Comparison of ENCODE assay signal across 7 mouse cellular contexts in the genomic region with DNA sequence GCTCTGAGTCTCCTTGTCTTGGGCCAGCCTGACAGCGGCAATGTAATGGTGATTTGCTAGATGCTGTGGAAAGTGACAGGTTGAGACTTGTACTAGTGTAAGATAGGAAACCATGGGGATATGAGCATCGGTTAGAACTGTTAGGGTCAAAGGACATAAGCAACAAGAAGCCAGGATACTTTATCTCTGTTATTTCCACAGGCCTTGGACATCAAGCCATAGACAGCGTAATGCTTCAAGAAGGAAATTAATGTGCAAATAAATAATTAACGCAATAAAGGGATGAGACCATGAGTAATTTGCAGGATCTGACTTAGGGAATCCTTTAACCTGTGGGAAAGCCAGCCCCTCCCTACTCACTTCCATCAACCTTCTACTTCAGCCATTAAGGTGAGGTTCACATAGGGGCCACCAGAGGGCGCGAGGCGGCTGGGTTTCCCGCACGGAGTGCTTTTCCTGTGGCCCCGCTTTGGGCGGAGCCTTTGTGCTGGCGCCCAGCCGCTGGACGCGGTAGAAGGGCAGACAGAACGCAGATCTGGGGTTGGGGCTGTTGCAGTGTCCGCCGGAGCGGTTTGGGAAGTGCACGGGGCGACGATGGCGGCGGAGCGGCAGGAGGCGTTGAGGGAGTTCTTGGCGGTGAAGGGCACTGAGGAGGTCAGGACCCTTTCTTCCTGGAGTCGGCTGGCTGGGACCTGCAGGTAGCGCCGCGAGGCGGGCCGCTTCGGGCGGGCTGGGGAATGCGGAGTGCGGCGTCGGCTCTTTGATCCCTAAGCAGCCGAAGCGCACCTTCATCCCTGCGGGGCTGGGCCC.
DNase-seq lines count a peak whose midpoint lies in the region; ATAC-seq lines count a peak whose summit lies in the region.

No protein-coding gene starts in this region.

- H3K4me2 ChIP-seq in intestine, embryonic 16.5 days (ENCODE audit: low read depth, low read length) = peak overlapping the region; percentile 69
- H3K4me2 ChIP-seq in limb, embryonic 13.5 days (replicated peaks) = peak overlapping the region; percentile 71
- peak overlapping the region; percentile 58 for H3K4me2 ChIP-seq in midbrain, embryonic 15.5 days

- H3K27me3 ChIP-seq in intestine, embryonic 16.5 days (replicated peaks; ENCODE audit: control insufficient read depth, insufficient read depth, low read length) = no peaks in the 10 kb centered on the region
- no peaks in the 10 kb centered on the region for H3K27me3 ChIP-seq in limb, embryonic 13.5 days
- H3K27me3 ChIP-seq in midbrain, embryonic 15.5 days (replicated peaks) = no peaks in the 10 kb centered on the region

- H3K27ac ChIP-seq in intestine, embryonic 16.5 days (ENCODE audit: low read length) = no peak overlapping the region
- H3K27ac ChIP-seq in limb, embryonic 13.5 days = no peak overlapping the region
- H3K27ac ChIP-seq in midbrain, embryonic 15.5 days = no peak overlapping the region

- H3K36me3 ChIP-seq in intestine, embryonic 16.5 days (ENCODE audit: control insufficient read depth, insufficient read depth, low read length) = no peaks in the 10 kb centered on the region
- H3K36me3 ChIP-seq in limb, embryonic 13.5 days = peaks cover 19% of the 10 kb centered on the region
- H3K36me3 ChIP-seq in midbrain, embryonic 15.5 days (replicated peaks) = no peaks in the 10 kb centered on the region

- 9% methylated on average over 42 of the region's 42 CpGs for WGBS in intestine, embryonic 16.5 days
- 8% methylated on average over 37 of the region's 42 CpGs for WGBS in limb, embryonic 13.5 days
- WGBS in midbrain, embryonic 15.5 days = 10% methylated on average over 35 of the region's 42 CpGs

- H3K9me3 ChIP-seq in intestine, embryonic 16.5 days (ENCODE audit: control insufficient read depth, low read length) = peaks cover 5% of the 10 kb centered on the region
- peaks cover 15% of the 10 kb centered on the region for H3K9me3 ChIP-seq in limb, embryonic 13.5 days
- H3K9me3 ChIP-seq in midbrain, embryonic 15.5 days = 0 out of 2 replicates have a peak, but pooled peaks cover 4% of the 10 kb centered on the region

- peak overlapping the region; percentile 79 for H3K9ac ChIP-seq in intestine, embryonic 16.5 days (ENCODE audit: low read depth, low read length)
- H3K9ac ChIP-seq in limb, embryonic 13.5 days = peak overlapping the region; percentile 75
- peak overlapping the region; percentile 26; the same call in 1 of the 2 replicates for H3K9ac ChIP-seq in midbrain, embryonic 15.5 days

- peak; percentile 100 for ATAC-seq in intestine, embryonic 16.5 days
- ATAC-seq in limb, embryonic 13.5 days (ENCODE audit: low FRiP score, low read depth) = peak; percentile 93
- peak; percentile 96 for ATAC-seq in midbrain, embryonic 15.5 days (replicated peaks)

- peak overlapping the region; percentile 58 for H3K4me3 ChIP-seq in intestine, embryonic 16.5 days (ENCODE audit: low read length)
- H3K4me3 ChIP-seq in limb, embryonic 13.5 days = peak overlapping the region; percentile 55
- H3K4me3 ChIP-seq in midbrain, embryonic 15.5 days = peak overlapping the region; percentile 43

- no peaks in the 10 kb centered on the region for H3K4me1 ChIP-seq in intestine, embryonic 16.5 days (ENCODE audit: control insufficient read depth, insufficient read depth, low read length)
- no peaks in the 10 kb centered on the region for H3K4me1 ChIP-seq in limb, embryonic 13.5 days
- H3K4me1 ChIP-seq in midbrain, embryonic 15.5 days = peaks cover 5% of the 10 kb centered on the region; the same call in 1 of the 2 replicates

- peak; percentile 82 for DNase-seq in adrenal gland, postnatal 14 days
- DNase-seq in embryo, embryonic 9.5 days (ENCODE audit: extremely low spot score) = peak; percentile 76
- DNase-seq in gastrocnemius, postnatal 4 days (ENCODE audit: low spot score in 2 of 2) = peak; percentile 46 to 66
- peak; percentile 31 to 68 for DNase-seq in spleen, postnatal 10 days (ENCODE audit: low spot score in 2 of 2)

Comparison
In these comparisons a context has a peak if more than half of its experiments do, and no peak if none do; other contexts are left out.
1. H3K9ac ChIP-seq: peak in every context shown above with its lines; median percentile 79 in intestine, embryonic 16.5 days; 75 in limb, embryonic 13.5 days; 26 in midbrain, embryonic 15.5 days.